Mouse (Mus musculus): ENCODE measurements around the gene Coq6. TPM values are rescaled to one million over a fixed set of nuclear protein-coding genes. Genes with fewer than 3 reads are reported as not detected.

Coq6 gene
- 30.3 TPM for total RNA-seq (2023)

DNA sequence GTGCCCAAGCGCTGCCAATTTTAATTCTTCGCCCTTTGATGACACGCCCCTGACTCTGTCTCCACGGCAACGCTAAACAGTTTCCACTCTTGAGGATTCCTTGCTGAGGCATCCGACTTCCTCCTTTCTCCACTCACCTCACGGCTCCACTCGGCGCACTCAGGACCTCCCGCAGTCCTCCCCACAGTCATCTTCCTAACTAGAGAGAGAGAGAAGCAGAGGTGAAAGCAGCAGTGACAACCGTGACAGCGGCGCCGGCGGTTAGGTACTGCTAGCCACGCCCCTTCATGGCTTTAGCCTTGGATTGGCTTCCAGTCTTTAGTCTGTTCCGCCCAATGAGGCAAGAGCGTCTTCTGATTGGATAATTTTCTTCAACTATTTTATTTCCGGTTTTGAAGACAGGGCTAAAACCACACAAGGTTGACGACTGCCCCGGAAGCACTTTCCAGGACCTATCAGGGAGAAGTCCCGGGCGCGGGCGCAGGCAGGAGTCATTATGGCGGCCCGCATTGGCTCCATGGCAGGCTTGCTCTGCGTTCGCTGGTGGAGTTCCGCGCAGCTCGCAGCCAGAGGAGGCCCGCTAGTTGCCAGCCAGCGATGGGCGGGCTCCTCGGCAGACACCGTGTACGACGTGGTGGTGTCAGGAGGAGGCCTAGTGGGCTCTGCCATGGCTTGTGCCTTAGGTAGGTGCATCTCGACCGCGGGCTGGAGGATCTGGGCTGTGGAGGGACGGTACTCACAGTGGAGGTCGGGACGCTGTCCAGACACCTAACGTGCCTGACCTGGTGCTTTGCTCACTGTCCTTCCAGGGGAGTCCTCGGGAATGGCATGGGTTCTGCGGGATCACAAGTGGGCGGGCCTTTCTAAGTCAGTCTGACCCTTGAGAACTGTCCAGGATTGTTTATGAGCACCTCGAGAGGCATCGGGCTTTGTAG lies at the start of gene Coq6, which contains the start of gene Fam161b:
Coq6 (plus strand) TSS at position 103 of the 935 bp plus-strand sequence.
Fam161b (minus strand) TSS at position 279 of the 935 bp plus-strand sequence.

GRCm38 (mm10) chr12:84316721-84317621 lies 44.5 kb upstream of the Coq6 start, which contains the start of gene Zfp410:
Gene Zfp410, plus strand, starts transcription at chr12:84316852.

DNA sequence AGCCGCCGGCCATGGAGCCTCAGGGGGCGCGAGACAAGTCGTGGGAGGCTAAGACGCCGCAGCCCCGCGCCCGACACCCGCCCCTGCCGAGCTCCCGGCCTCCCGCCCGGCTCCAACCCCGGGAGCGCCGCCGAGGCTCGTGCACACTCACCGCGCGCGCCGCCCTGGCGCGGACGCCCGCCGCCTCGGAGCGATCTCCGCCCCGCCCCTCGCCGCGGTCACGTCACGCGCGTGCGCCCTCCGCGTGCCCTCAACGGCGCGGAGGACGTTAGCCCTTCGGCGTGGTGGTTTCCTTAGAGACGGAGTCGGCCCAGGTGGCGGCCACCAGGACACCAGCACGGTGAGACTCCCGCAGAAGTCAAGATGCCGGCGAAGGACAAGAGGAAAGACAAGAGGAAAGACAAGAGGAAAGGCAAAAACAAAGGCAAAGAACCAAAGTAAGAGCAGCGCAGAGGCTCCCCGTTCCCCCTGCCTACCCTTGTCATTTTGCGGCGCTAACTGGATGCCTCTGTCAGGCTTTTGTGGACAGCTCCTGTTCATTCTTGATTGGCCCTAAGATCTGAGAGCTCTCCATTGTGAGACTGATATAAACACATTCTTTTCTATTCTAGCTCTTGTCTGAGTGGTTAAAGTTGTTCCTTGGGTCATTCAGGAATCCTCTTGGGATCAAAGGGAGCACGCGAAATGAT lies 47.5 kb downstream of the Coq6 start, which contains the start of the genes Entpd5 and Bbof1:
Entpd5 (minus strand) TSS at position 211 of the 689 bp plus-strand sequence.
Bbof1 (plus strand) TSS at position 253 of the 689 bp plus-strand sequence.

DNA sequence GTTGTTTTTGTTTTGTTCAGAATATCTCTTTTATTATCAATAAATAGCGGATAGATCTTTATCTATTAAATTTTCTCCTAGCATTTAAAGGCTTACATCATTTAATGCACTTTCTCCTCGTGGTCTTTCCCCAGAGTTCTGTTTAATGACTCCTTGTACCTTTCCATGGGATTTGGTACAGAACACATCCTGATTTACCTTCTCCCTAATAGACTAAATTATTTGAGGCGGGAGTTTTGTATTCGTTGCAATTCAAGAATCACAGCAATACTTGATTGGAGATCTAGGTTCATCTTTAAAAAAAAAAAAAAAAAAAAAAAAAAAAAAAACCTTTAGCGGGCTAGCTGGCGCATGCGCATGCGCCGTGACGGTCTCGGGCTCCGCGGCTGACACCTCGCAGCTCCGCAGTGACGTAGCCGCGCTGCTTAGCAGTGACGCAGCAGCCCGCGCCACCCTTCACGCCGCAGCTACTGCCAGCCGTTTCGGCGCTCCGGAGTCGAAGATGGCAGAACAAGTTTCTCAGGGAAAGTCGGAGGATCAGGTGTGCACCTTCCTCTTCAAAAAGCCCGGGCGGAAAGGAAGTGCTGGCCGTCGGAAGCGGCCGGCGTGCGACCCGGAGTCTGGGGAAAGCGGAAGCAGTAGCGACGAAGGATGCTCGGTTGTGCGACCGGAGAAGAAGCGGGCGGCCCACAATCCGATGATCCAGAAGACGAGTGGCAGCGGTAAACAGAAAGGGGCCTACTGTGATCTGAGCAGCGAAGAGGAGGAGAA lies 55.6 kb downstream of the Coq6 start, which contains the start of gene Rnf113a2:
Rnf113a2 (plus strand) TSS at position 363 of the 771 bp plus-strand sequence.

Other genes with a start within 250 kb of the Coq6 start
- 1.2 TPM for gene Dnal1, start 247.3 kb upstream of the Coq6 start, total RNA-seq (2023)
- gene Pnma1, start 213.2 kb upstream of the Coq6 start, total RNA-seq (2023) = 9.3 TPM
- gene Elmsan1, start 142.8 kb upstream of the Coq6 start, total RNA-seq (2023) = 131 TPM
- 18.7 TPM for gene Ptgr2, start 76.4 kb upstream of the Coq6 start, total RNA-seq (2023)
- 76.3 TPM for gene Zfp410, start 44.8 kb upstream of the Coq6 start, total RNA-seq (2023)
- gene Fam161b, start 176 bp downstream of the Coq6 start, total RNA-seq (2023) = 1.2 TPM
- gene Entpd5, start 47.4 kb downstream of the Coq6 start, total RNA-seq (2023) = 38.2 TPM
- 3.3 TPM for gene Bbof1, start 47.4 kb downstream of the Coq6 start, total RNA-seq (2023)
- gene Rnf113a2, start 55.5 kb downstream of the Coq6 start, total RNA-seq (2023) = 38.0 TPM
- 15.0 TPM for gene Aldh6a1, start 89.3 kb downstream of the Coq6 start, total RNA-seq (2023)
- 20.2 TPM for gene Lin52, start 89.8 kb downstream of the Coq6 start, total RNA-seq (2023)
- gene Vsx2, start 208.1 kb downstream of the Coq6 start, total RNA-seq (2023) = not detected

Data from CD8-positive naive resting alpha-beta T cell, adult 57 days (primary cell).